Mouse (Mus musculus): ENCODE data around the gene Fga. TPM values are rescaled to one million over a fixed set of nuclear protein-coding genes. Genes with fewer than 3 reads are reported as not detected.

Gene Fga
- total and polyA plus RNA-seq, 3 experiments: not detected

DNA sequence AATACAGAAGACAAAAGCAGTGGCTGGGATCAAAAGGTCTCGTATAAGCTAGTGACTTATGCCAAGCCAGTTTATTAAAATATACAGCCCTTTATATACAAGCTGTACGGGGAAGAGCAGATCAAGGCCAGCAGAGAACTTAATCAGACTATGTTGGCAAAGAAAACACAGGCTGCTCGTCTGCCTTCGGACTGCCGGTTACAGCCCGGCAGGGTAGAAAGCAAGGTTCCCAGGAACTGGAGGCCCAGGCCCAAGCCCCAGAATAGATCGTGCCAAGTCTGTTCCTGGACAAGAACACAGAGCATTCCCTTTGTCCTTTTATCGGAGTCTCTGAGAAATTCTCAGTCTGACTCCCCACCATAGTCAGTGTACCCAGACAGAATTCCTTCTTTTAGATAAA lies 44.0 kb upstream of the Fga start:
- Histone ChIP-seq H3K79me2 (ENCODE audit: control insufficient read depth, insufficient read depth, low read length, poor library complexity) (no peaks in the 10 kb centered on the region), H3K4me3 (ENCODE audit: control insufficient read depth in 1 of 2, insufficient read depth in 1 of 2, low read depth in 2 of 2, low read length in 2 of 2) (no peak overlapping the region)
- no peak for TF ChIP-seq KAT2A (conservative IDR thresholded peaks at IDR 0.05; ENCODE audit: low read depth, low read length)
- no peak for TF ChIP-seq MAZ (IDR thresholded peaks at IDR 0.05; ENCODE audit: low read depth, low read length)
- TF ChIP-seq BHLHE40 (IDR thresholded peaks at IDR 0.05; ENCODE audit: borderline replicate concordance, low read depth, low read length): no peak
- TF ChIP-seq SMC3 (IDR thresholded peaks at IDR 0.05; ENCODE audit: low read depth, low read length): no peak
- TF ChIP-seq GABPA (IDR thresholded peaks at IDR 0.05; ENCODE audit: low read depth, low read length): no peak
- no peak for TF ChIP-seq ZNF384 (IDR thresholded peaks at IDR 0.05; ENCODE audit: low read depth, low read length)
- no peak for TF ChIP-seq NELFE (IDR thresholded peaks at IDR 0.05; ENCODE audit: low read depth, low read length)
- no peak for TF ChIP-seq HCFC1 (IDR thresholded peaks at IDR 0.05; ENCODE audit: low read depth, low read length)
- no peak for TF ChIP-seq TCF12 (IDR thresholded peaks at IDR 0.05; ENCODE audit: low read depth, low read length)
- TF ChIP-seq POLR2A (IDR thresholded peaks at IDR 0.05; ENCODE audit: control insufficient read depth in 1 of 2, insufficient read depth in 1 of 2, low read depth in 1 of 2, low read length in 2 of 2, poor library complexity in 1 of 2): no peak
- TF ChIP-seq RCOR1 (IDR thresholded peaks at IDR 0.05; ENCODE audit: low read depth, low read length): no peak
- TF ChIP-seq ZKSCAN1 (IDR thresholded peaks at IDR 0.05; ENCODE audit: low read depth, low read length): no peak

DNA sequence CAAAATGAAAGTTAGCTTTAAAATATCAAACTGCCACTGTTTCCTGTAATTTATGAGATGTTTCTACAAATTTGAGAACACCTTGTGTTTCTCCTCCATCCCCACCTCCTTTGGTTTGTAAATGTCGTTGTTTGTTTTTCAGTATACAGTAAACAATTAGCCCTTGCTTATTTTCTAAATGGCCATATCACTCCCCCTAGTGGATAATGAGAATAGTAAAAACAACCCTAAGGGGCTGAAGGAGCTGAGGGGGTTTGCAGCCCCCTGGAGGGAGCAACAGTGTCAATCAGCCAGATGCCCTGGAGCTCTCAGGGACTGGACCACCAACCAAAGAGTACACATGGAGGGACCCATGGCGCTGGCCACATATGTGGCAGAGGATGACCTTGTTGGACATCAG lies 41.0 kb upstream of the Fga start:
- H3K9me3 ChIP-seq (replicated peaks; ENCODE audit: insufficient read depth, low read length): no peaks in the 10 kb centered on the region
- H3K4me3 ChIP-seq (ENCODE audit: control insufficient read depth in 1 of 2, insufficient read depth in 1 of 2, low read depth in 2 of 2, low read length in 2 of 2): no peak overlapping the region
- H3K27me3 ChIP-seq (ENCODE audit: control insufficient read depth in 1 of 2, insufficient read depth in 2 of 2, low read length in 2 of 2): no peaks in the 10 kb centered on the region
- H3K36me3 ChIP-seq (ENCODE audit: control insufficient read depth in 1 of 2, insufficient read depth in 2 of 2, low read length in 2 of 2): no peaks in the 10 kb centered on the region
- H3K4me1 ChIP-seq (ENCODE audit: control insufficient read depth in 1 of 2, insufficient read depth in 2 of 2, low read length in 2 of 2): no peaks in the 10 kb centered on the region
- H3K9ac ChIP-seq (ENCODE audit: control insufficient read depth, low read depth, low read length, poor library complexity, severe bottlenecking): no peak overlapping the region
- no peak for DNase-seq (ENCODE audit: low read depth, low spot score)
- TF ChIP-seq MAZ (IDR thresholded peaks at IDR 0.05; ENCODE audit: low read depth, low read length): no peak
- TF ChIP-seq ZKSCAN1 (IDR thresholded peaks at IDR 0.05; ENCODE audit: low read depth, low read length): no peak
- no peak for TF ChIP-seq TCF12 (IDR thresholded peaks at IDR 0.05; ENCODE audit: low read depth, low read length)
- no peak for TF ChIP-seq ELF1 (IDR thresholded peaks at IDR 0.05; ENCODE audit: low read depth, low read length)
- no peak for TF ChIP-seq EP300 (IDR thresholded peaks at IDR 0.05; ENCODE audit: low read depth in 1 of 2, low read length in 2 of 2)
- TF ChIP-seq ZMIZ1 (IDR thresholded peaks at IDR 0.05; ENCODE audit: low read depth, low read length): no peak
- no peak for TF ChIP-seq MEF2A (IDR thresholded peaks at IDR 0.05; ENCODE audit: extremely low read depth, insufficient replicate concordance, low read depth, low read length, poor library complexity, severe bottlenecking)
- no peaks in the 10 kb centered on the region for H3K79me2 ChIP-seq (ENCODE audit: control insufficient read depth, insufficient read depth, low read length, poor library complexity)
- H3K27ac ChIP-seq (ENCODE audit: control insufficient read depth, low read depth, low read length): no peak overlapping the region

More for the DNA sequence above, 44.0 kb upstream of the Fga start:
- H3K27ac ChIP-seq (ENCODE audit: control insufficient read depth, low read depth, low read length): no peak overlapping the region
- no peaks in the 10 kb centered on the region for H3K27me3 ChIP-seq (ENCODE audit: control insufficient read depth in 1 of 2, insufficient read depth in 2 of 2, low read length in 2 of 2)
- H3K9me3 ChIP-seq (replicated peaks; ENCODE audit: insufficient read depth, low read length): no peaks in the 10 kb centered on the region
- no peak overlapping the region for H3K9ac ChIP-seq (ENCODE audit: control insufficient read depth, low read depth, low read length, poor library complexity, severe bottlenecking)
- no peaks in the 10 kb centered on the region for H3K36me3 ChIP-seq (ENCODE audit: control insufficient read depth in 1 of 2, insufficient read depth in 2 of 2, low read length in 2 of 2)
- no peaks in the 10 kb centered on the region for H3K4me1 ChIP-seq (ENCODE audit: control insufficient read depth in 1 of 2, insufficient read depth in 2 of 2, low read length in 2 of 2)
- no peak for DNase-seq (ENCODE audit: low read depth, low spot score)

All from MEL (cell line).